Mouse (Mus musculus) G1E (cell line): ENCODE data around the gene Hps1. TPM values are rescaled to one million over a fixed set of nuclear protein-coding genes. Genes with fewer than 3 reads are reported as not detected.

Experiments used
- ATAC-seq: 2 replicates; pipeline ENCODE4 v1.8.0; 2016; ENCODE audit warnings: mild to moderate bottlenecking; ENCODE audit not compliant: insufficient number of reproducible peaks, poor library complexity, low FRiP score, severe bottlenecking; ENCODE audit errors: extremely low read depth
- DNase-seq: peaks from one replicate; pipeline ENCODE4 v3.0.0; 2012; ENCODE audit warnings: low spot score
- H3K27me3 ChIP-seq: 2 replicates; pipeline ENCODE4 v1.6.1; 2012; ENCODE audit warnings: mild to moderate bottlenecking, low read length, inconsistent platforms; ENCODE audit not compliant: insufficient read depth
- H3K36me3 ChIP-seq: replicated peaks from 2 replicates; pipeline ENCODE3; 2012; ENCODE audit warnings: mild to moderate bottlenecking, inconsistent platforms
- H3K4me1 ChIP-seq: 2 replicates; pipeline ENCODE4 v1.6.1; 2012; ENCODE audit warnings: low read depth, low read length, inconsistent platforms, mixed read lengths; ENCODE audit not compliant: insufficient read depth
- H3K4me3 ChIP-seq: 2 replicates; pipeline ENCODE4 v1.5.1; 2012; ENCODE audit warnings: low read depth, mild to moderate bottlenecking, inconsistent platforms, low read length, moderate library complexity, mixed read lengths
- H3K9me3 ChIP-seq: replicated peaks from 2 replicates; pipeline ENCODE4 v1.6.1; 2012; ENCODE audit warnings: inconsistent platforms
- CTCF ChIP-seq: IDR thresholded peaks from 2 replicates; pipeline ENCODE4 v1.5.1; 2012; ENCODE audit warnings: low read depth, low read length, inconsistent platforms, mixed read lengths
- GATA1 ChIP-seq: IDR thresholded peaks from 2 replicates; pipeline ENCODE4 v1.6.1; 2012; ENCODE audit warnings: borderline replicate concordance, low read length, inconsistent platforms, mixed read lengths
- GATA2 ChIP-seq: IDR thresholded peaks from 2 replicates; pipeline ENCODE4 v1.6.1; 2012; ENCODE audit warnings: low read depth, low read length, inconsistent platforms, borderline replicate concordance
- POLR2AphosphoS5 ChIP-seq: IDR thresholded peaks from 2 replicates; pipeline ENCODE4 v1.6.1; 2012; ENCODE audit warnings: low read depth, low read length, inconsistent platforms; ENCODE audit not compliant: insufficient replicate concordance
- TAL1 ChIP-seq: conservative IDR thresholded peaks from 2 replicates; pipeline ENCODE4 v1.6.1; 2012; ENCODE audit warnings: low read depth, low read length, inconsistent platforms, mixed read lengths
- polyA plus RNA-seq: library from polyadenylated mRNA; stranded (reverse); fragments of >175 nt; gene quantifications from 2 replicates; pipeline ENCODE4 v1.2.3, GENCODE M21; 2012
- total RNA-seq, 2 experiments: library from RNA; stranded (forward) in 1 of 2; stranded (reverse) in 1 of 2; fragments of 200-1000 nt in 1 of 2; fragments of >200 nt in 1 of 2; fragmentation: Nextera tagmentation in 1 of 2; gene quantifications; 2 replicates each; pipeline ENCODE4 v1.2.3; 2014 to 2017

The Hps1 gene
- total and polyA plus RNA-seq, 3 experiments = 13.0 to 55.2 (median 22.4) TPM

DNA sequence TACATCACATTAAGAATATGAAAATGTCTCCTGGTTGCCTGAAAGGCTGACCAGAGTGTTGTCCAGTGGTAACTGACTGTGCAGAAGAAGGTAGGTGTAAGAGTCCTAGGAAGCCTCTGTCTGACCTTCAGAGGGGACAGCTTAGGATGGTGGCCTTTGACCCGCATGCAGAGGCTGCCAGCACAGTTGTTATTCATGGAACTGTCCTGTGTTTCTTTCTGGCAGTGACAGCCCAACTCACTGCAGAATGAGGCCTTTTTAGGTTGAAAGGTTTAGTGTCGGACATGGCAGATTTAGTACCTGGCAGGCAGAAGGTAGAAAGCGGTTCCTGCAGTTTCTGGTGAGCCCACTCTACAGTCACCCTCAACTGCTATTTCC, 53.8 kb downstream of the Hps1 start:
- peaks cover 22% of the 10 kb centered on the region for H3K27me3 ChIP-seq
- H3K4me1 ChIP-seq = no peaks in the 10 kb centered on the region
- DNase-seq = no peak
- no peaks in the 10 kb centered on the region for H3K9me3 ChIP-seq
- no peak overlapping the region for H3K4me3 ChIP-seq
- TF ChIP-seq TAL1 (no peak), POLR2AphosphoS5 (no peak), CTCF (no peak), GATA1 (no peak), GATA2 (no peak)
- no peak for ATAC-seq
- no peaks in the 10 kb centered on the region for H3K36me3 ChIP-seq

GRCm38 (mm10) chr19:42725056-42725972, 54.5 kb downstream of the Hps1 start:
- Histone ChIP-seq H3K36me3 (no peaks in the 10 kb centered on the region), H3K9me3 (no peaks in the 10 kb centered on the region), H3K27me3 (peaks cover 22% of the 10 kb centered on the region), H3K4me3 (no peak overlapping the region), H3K4me1 (no peaks in the 10 kb centered on the region)
- TF ChIP-seq CTCF (no peak), GATA1 (no peak), GATA2 (no peak), POLR2AphosphoS5 (no peak), TAL1 (no peak)
- ATAC-seq (no peak), DNase-seq (no peak)

- Histone ChIP-seq H3K9me3 (no peaks in the 10 kb centered on the region), H3K4me1 (no peaks in the 10 kb centered on the region), H3K27me3 (peaks cover 26% of the 10 kb centered on the region), H3K4me3 (no peak overlapping the region), H3K36me3 (no peaks in the 10 kb centered on the region)
- TF ChIP-seq GATA2 (no peak), TAL1 (no peak), GATA1 (no peak), POLR2AphosphoS5 (no peak), CTCF (no peak)
- DNase-seq = no peak
- ATAC-seq = no peak
Measured at GRCm38 (mm10) chr19:42723302-42723701, 56.5 kb downstream of the Hps1 start.

GRCm38 (mm10) chr19:42722500-42722899, 57.3 kb downstream of the Hps1 start:
- ATAC-seq (no peak), DNase-seq (no peak)
- Histone ChIP-seq H3K36me3 (no peaks in the 10 kb centered on the region), H3K4me1 (no peaks in the 10 kb centered on the region), H3K27me3 (peaks cover 23% of the 10 kb centered on the region), H3K4me3 (no peak overlapping the region), H3K9me3 (no peaks in the 10 kb centered on the region)
- no peak for TF ChIP-seq GATA2
- TF ChIP-seq TAL1 = no peak
- TF ChIP-seq CTCF = no peak
- no peak for TF ChIP-seq POLR2AphosphoS5
- TF ChIP-seq GATA1 = no peak

GRCm38 (mm10) chr19:42718101-42718500, 61.7 kb downstream of the Hps1 start:
- Histone ChIP-seq H3K36me3 (no peaks in the 10 kb centered on the region), H3K4me1 (no peaks in the 10 kb centered on the region), H3K27me3 (peaks cover 15% of the 10 kb centered on the region), H3K9me3 (no peaks in the 10 kb centered on the region), H3K4me3 (no peak overlapping the region)
- ATAC-seq (no peak), DNase-seq (no peak)
- no peak for TF ChIP-seq GATA2
- no peak for TF ChIP-seq GATA1
- TF ChIP-seq POLR2AphosphoS5 = no peak
- TF ChIP-seq TAL1 = no peak
- TF ChIP-seq CTCF = no peak

- no peak for TF ChIP-seq GATA1
- no peak for TF ChIP-seq POLR2AphosphoS5
- no peaks in the 10 kb centered on the region for H3K36me3 ChIP-seq
- no peaks in the 10 kb centered on the region for H3K9me3 ChIP-seq
- DNase-seq = no peak
- no peak overlapping the region for H3K4me3 ChIP-seq
- ATAC-seq = no peak
- peaks cover 14% of the 10 kb centered on the region for H3K27me3 ChIP-seq
- H3K4me1 ChIP-seq = no peaks in the 10 kb centered on the region
Measured at GRCm38 (mm10) chr19:42717668-42718067, 62.1 kb downstream of the Hps1 start.
